Mouse (Mus musculus): Measurements from ENCODE around the gene Umod. TPM values are rescaled to one million over a fixed set of nuclear protein-coding genes. Genes with fewer than 3 reads are reported as not detected.

Gene Umod
- polyA plus RNA-seq (2012; ENCODE audit: insufficient read depth, low replicate concordance): not detected in 2 replicates

GRCm38 (mm10) chr7:119479256-119479655, at the start of gene Umod:
Umod (minus strand) TSS chr7:119479282.
- Histone ChIP-seq H3K36me3 (replicated peaks; ENCODE audit: low read length) (no peaks in the 10 kb centered on the region), H3K4me3 (replicated peaks) (no peak within 1 kb of the TSS), H3K4me1 (no peaks in the 10 kb centered on the region), H3K27me3 (replicated peaks) (no peaks in the 10 kb centered on the region), H3K9me3 (peaks cover 11% of the 10 kb centered on the region)
- TF ChIP-seq GATA1 (IDR thresholded peaks at IDR 0.05; ENCODE audit: borderline replicate concordance, low read length): no peak

GRCm38 (mm10) chr7:119528617-119529016, 49.5 kb upstream of the Umod start:
- Histone ChIP-seq H3K4me3 (replicated peaks) (no peak overlapping the region), H3K9me3 (no peaks in the 10 kb centered on the region), H3K36me3 (replicated peaks; ENCODE audit: low read length) (no peaks in the 10 kb centered on the region), H3K4me1 (no peaks in the 10 kb centered on the region), H3K27me3 (replicated peaks) (peaks cover under 1% of the 10 kb centered on the region)
- TF ChIP-seq GATA1 (IDR thresholded peaks at IDR 0.05; ENCODE audit: borderline replicate concordance, low read length): no peak
- no peak for TF ChIP-seq FLI1 (IDR thresholded peaks at IDR 0.05; ENCODE audit: low read length)

- Histone ChIP-seq H3K9me3 (no peaks in the 10 kb centered on the region), H3K36me3 (replicated peaks; ENCODE audit: low read length) (no peaks in the 10 kb centered on the region), H3K4me1 (no peaks in the 10 kb centered on the region), H3K27me3 (replicated peaks) (peaks cover 1% of the 10 kb centered on the region), H3K4me3 (replicated peaks) (no peak overlapping the region)
- no peak for TF ChIP-seq GATA1 (IDR thresholded peaks at IDR 0.05; ENCODE audit: borderline replicate concordance, low read length)
- no peak for TF ChIP-seq FLI1 (IDR thresholded peaks at IDR 0.05; ENCODE audit: low read length)
Measured at GRCm38 (mm10) chr7:119527548-119527947, 48.5 kb upstream of the Umod start.

- no peaks in the 10 kb centered on the region for H3K36me3 ChIP-seq (replicated peaks; ENCODE audit: low read length)
- H3K4me3 ChIP-seq (replicated peaks): no peak overlapping the region
Measured at GRCm38 (mm10) chr7:119527135-119527534, 48.1 kb upstream of the Umod start.

GRCm38 (mm10) chr7:119526486-119526885, 47.4 kb upstream of the Umod start:
- no peak overlapping the region for H3K4me3 ChIP-seq (replicated peaks)
- no peaks in the 10 kb centered on the region for H3K36me3 ChIP-seq (replicated peaks; ENCODE audit: low read length)
- no peaks in the 10 kb centered on the region for H3K4me1 ChIP-seq
- H3K27me3 ChIP-seq (replicated peaks): peaks cover 1% of the 10 kb centered on the region
- H3K9me3 ChIP-seq: no peaks in the 10 kb centered on the region
- TF ChIP-seq GATA1 (IDR thresholded peaks at IDR 0.05; ENCODE audit: borderline replicate concordance, low read length) (no peak), FLI1 (IDR thresholded peaks at IDR 0.05; ENCODE audit: low read length) (no peak)

More at GRCm38 (mm10) chr7:119527135-119527534, 48.1 kb upstream of the Umod start:
- TF ChIP-seq FLI1 (IDR thresholded peaks at IDR 0.05; ENCODE audit: low read length): no peak
- no peaks in the 10 kb centered on the region for H3K9me3 ChIP-seq
- no peaks in the 10 kb centered on the region for H3K4me1 ChIP-seq
- peaks cover 1% of the 10 kb centered on the region for H3K27me3 ChIP-seq (replicated peaks)

- TF ChIP-seq GATA1 (IDR thresholded peaks at IDR 0.05; ENCODE audit: borderline replicate concordance, low read length) (no peak), FLI1 (IDR thresholded peaks at IDR 0.05; ENCODE audit: low read length) (no peak)
- H3K4me1 ChIP-seq: no peaks in the 10 kb centered on the region
- H3K4me3 ChIP-seq (replicated peaks): no peak overlapping the region
- peaks cover 1% of the 10 kb centered on the region for H3K27me3 ChIP-seq (replicated peaks)
- H3K36me3 ChIP-seq (replicated peaks; ENCODE audit: low read length): no peaks in the 10 kb centered on the region
- no peaks in the 10 kb centered on the region for H3K9me3 ChIP-seq
Measured at GRCm38 (mm10) chr7:119525881-119526281, 46.8 kb upstream of the Umod start.

GRCm38 (mm10) chr7:119523389-119523788, 44.3 kb upstream of the Umod start, which contains the start of gene Pdilt:
Pdilt (minus strand) TSS chr7:119523489.
- TF ChIP-seq GATA1 (IDR thresholded peaks at IDR 0.05; ENCODE audit: borderline replicate concordance, low read length): no peak
- no peak for TF ChIP-seq FLI1 (IDR thresholded peaks at IDR 0.05; ENCODE audit: low read length)
- H3K27me3 ChIP-seq (replicated peaks): peaks cover 1% of the 10 kb centered on the region

GRCm38 (mm10) chr7:119522385-119522784, 43.3 kb upstream of the Umod start:
- no peaks in the 10 kb centered on the region for H3K4me1 ChIP-seq
- H3K9me3 ChIP-seq: no peaks in the 10 kb centered on the region
- H3K36me3 ChIP-seq (replicated peaks; ENCODE audit: low read length): no peaks in the 10 kb centered on the region
- peaks cover 1% of the 10 kb centered on the region for H3K27me3 ChIP-seq (replicated peaks)
- no peak for TF ChIP-seq GATA1 (IDR thresholded peaks at IDR 0.05; ENCODE audit: borderline replicate concordance, low read length)
- no peak for TF ChIP-seq FLI1 (IDR thresholded peaks at IDR 0.05; ENCODE audit: low read length)
- H3K4me3 ChIP-seq (replicated peaks): no peak overlapping the region

More at GRCm38 (mm10) chr7:119523389-119523788, 44.3 kb upstream of the Umod start, which contains the start of gene Pdilt:
- H3K4me3 ChIP-seq (replicated peaks): no peak within 1 kb of the TSS
- no peaks in the 10 kb centered on the region for H3K36me3 ChIP-seq (replicated peaks; ENCODE audit: low read length)
- no peaks in the 10 kb centered on the region for H3K9me3 ChIP-seq
- H3K4me1 ChIP-seq: no peaks in the 10 kb centered on the region

DNA sequence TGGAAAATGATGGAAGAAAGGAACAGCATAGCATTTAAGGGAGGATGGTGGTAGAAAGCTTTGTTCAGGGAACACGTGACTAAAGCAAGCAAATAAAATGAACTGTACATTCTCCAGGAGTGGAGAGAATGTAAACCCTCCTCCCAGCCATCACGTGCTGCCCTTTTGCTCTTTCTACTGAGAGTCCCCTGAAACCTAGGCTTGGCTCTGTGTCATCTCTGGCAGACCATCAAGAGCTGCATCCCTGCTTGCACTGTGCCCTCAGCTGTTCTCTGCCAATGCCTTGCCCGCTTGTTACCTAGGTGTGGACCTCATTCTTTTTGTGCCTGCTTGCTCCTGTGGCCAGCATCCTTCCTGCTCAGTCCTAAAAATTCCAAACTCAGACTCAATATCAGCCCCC, 42.7 kb upstream of the Umod start:
- H3K4me1 ChIP-seq: no peaks in the 10 kb centered on the region
- H3K9me3 ChIP-seq: no peaks in the 10 kb centered on the region
- H3K36me3 ChIP-seq (replicated peaks; ENCODE audit: low read length): no peaks in the 10 kb centered on the region
- peaks cover 1% of the 10 kb centered on the region for H3K27me3 ChIP-seq (replicated peaks)
- no peak overlapping the region for H3K4me3 ChIP-seq (replicated peaks)
- no peak for TF ChIP-seq GATA1 (IDR thresholded peaks at IDR 0.05; ENCODE audit: borderline replicate concordance, low read length)
- no peak for TF ChIP-seq FLI1 (IDR thresholded peaks at IDR 0.05; ENCODE audit: low read length)

- H3K4me3 ChIP-seq (replicated peaks): no peak overlapping the region
- TF ChIP-seq GATA1 (IDR thresholded peaks at IDR 0.05; ENCODE audit: borderline replicate concordance, low read length): no peak
- TF ChIP-seq FLI1 (IDR thresholded peaks at IDR 0.05; ENCODE audit: low read length): no peak
- no peaks in the 10 kb centered on the region for H3K9me3 ChIP-seq
- no peaks in the 10 kb centered on the region for H3K4me1 ChIP-seq
- no peaks in the 10 kb centered on the region for H3K36me3 ChIP-seq (replicated peaks; ENCODE audit: low read length)
- peaks cover 1% of the 10 kb centered on the region for H3K27me3 ChIP-seq (replicated peaks)
Measured at GRCm38 (mm10) chr7:119519654-119520053, 40.6 kb upstream of the Umod start.

DNA sequence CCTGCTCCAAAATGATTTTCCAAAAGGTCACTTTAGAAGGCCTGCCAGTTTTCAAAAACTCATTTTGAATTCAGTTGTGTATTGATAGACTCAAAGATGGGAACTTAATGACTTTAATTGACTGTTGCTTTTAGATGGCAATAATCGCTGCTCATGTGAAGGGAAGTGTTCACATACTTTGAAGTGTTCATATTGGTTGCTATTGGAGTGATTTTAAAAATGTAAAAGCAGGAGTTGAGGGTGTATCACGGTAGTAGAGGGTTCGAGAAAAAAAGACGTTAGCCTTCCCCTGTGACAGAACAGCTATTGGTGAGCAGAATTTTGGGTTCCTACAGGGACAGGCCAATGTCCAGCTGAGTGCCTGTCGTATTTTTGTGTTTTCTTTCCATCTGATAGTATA, 40.1 kb upstream of the Umod start, which contains the start of gene Acsm5:
TSS of gene Acsm5 (plus strand) at position 301 of the 400 bp plus-strand sequence.
- peaks cover 1% of the 10 kb centered on the region for H3K27me3 ChIP-seq (replicated peaks)
- no peaks in the 10 kb centered on the region for H3K36me3 ChIP-seq (replicated peaks; ENCODE audit: low read length)
- TF ChIP-seq GATA1 (IDR thresholded peaks at IDR 0.05; ENCODE audit: borderline replicate concordance, low read length) (no peak), FLI1 (IDR thresholded peaks at IDR 0.05; ENCODE audit: low read length) (no peak)
- no peak within 1 kb of the TSS for H3K4me3 ChIP-seq (replicated peaks)
- no peaks in the 10 kb centered on the region for H3K4me1 ChIP-seq
- no peaks in the 10 kb centered on the region for H3K9me3 ChIP-seq
